Mouse (Mus musculus) frontal cortex, postnatal 14 days (tissue): Measurements from ENCODE around the gene Olfr417.
"Not testable (repeated sequence)": the region's sequence is repeated elsewhere in the genome, so short reads cannot be mapped to it uniquely, and the experiment has no call there.

ENCODE experiments used
- DNase-seq, 2 experiments: peaks; one replicate each; pipeline ENCODE4 v3.0.0; 2022; ENCODE audit warnings: low spot score in 2 of 2

Olfr417 gene

GRCm38 (mm10) chr1:174364882-174365451 is at the start of gene Olfr417:
Olfr417 (plus strand) TSS chr1:174365122.
- no peak for DNase-seq

- DNase-seq, result no peak
Measured at GRCm38 (mm10) chr1:174317308-174317707, 47.6 kb upstream of the Olfr417 start.

GRCm38 (mm10) chr1:174330218-174330617 is 34.7 kb upstream of the Olfr417 start, which contains the start of gene Mptx1:
Mptx1 (plus strand) TSS chr1:174330518.
- DNase-seq, result no peak

- not testable (repeated sequence) for DNase-seq
Measured at GRCm38 (mm10) chr1:174353636-174354035, 11.3 kb upstream of the Olfr417 start.

GRCm38 (mm10) chr1:174354640-174355039 is 10.3 kb upstream of the Olfr417 start:
- no peak for DNase-seq

- no peak for DNase-seq
Measured at GRCm38 (mm10) chr1:174373799-174374198, 8.9 kb downstream of the Olfr417 start.

- DNase-seq, result no peak
Measured at GRCm38 (mm10) chr1:174390746-174391145, 25.8 kb downstream of the Olfr417 start, which contains the start of gene Olfr248. Olfr248 (plus strand) TSS chr1:174391046.

- no peak for DNase-seq
Measured at GRCm38 (mm10) chr1:174422959-174423358, 58.0 kb downstream of the Olfr417 start.

GRCm38 (mm10) chr1:174423764-174424163 is 58.8 kb downstream of the Olfr417 start, which contains the start of gene Olfr414:
Olfr414 (plus strand) TSS chr1:174424064.
- DNase-seq, result no peak
